Mouse (Mus musculus) cerebellum, adult 9-11 months (tissue): ENCODE data around the gene Ryr2.
"Not testable (repeated sequence)": the region's sequence is repeated elsewhere in the genome, so short reads cannot be mapped to it uniquely, and the experiment has no call there.

ENCODE experiments used
- DNase-seq: peaks from one replicate; pipeline ENCODE4 v3.0.0; 2022

Ryr2 gene

DNA sequence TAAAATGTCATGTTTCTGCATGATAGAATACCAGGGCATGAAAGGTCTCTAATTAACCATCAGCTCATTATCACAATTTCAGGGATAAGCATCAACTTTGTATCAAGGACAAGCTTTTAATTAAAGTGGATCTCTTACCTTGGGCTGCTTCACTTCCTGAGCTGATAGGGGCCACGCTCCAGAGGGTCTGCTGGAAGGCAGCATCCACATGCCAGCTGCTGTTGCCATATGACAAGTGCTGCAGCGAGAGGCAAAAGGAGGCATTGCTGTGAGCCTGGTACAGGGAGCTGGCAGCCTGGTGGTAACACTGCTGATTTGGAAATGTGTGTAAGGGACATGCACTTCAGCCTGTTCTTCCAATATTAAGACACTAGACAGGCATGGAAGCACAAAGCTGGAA, 237.8 kb downstream of the Ryr2 start:
- DNase-seq = no peak

DNA sequence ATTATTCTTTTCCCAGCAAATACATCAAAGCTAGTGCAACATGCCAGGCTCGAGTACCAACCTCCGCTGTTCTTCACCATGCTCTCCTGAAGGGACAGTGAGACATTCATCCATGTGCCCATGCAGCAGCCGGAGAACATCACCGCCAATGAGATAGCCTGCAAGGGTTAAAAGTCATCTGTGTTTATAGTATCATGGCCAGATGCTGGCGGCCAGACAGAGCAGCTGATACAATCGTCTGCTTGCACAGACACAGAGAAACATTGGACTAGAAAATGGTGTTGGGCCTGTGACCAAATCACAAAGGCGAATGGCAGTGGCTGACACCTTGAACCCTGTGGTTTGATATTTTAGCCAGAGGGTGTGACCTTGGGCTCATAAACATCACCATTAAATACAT, 238.7 kb downstream of the Ryr2 start:
- DNase-seq = no peak

DNA sequence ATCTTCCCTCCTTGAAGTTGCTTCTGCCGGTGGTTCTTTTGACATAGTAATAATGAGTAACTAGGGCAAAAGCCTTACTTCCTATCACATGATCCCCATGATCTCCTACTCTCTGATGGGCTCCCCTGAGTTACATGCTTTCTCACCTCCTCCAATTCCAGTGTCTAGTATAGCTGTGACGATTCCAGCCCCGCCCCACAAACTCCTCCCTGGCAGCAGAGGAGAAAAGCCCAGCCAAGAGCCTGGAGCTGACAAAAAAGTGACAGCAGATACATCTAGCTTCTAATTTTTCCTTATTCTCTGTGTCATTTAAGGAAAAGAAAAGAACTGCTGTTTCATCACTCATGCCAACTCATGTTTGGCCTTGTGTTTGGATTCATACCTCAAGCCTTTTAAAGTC, 241.5 kb downstream of the Ryr2 start:
- DNase-seq = no peak

DNA sequence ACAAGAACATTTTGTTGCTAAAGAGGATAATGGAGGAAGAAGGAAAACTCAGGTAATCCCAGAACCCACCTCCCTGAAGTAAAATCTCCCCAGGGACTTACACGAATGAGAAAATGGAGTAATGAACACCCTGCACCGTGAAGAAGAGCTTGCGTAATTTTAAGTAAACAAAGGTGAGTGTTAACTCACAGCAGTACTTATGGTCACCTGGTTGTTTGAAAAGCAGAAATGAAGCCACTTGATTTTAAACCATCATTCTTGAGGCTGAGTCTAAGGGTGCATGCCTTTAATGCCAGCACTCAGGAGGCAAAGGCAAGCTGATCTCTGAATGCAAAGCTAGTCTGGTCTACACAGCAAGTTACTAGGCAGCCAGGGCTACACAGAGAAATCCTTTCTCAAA, 255.1 kb downstream of the Ryr2 start:
- no peak for DNase-seq

DNA sequence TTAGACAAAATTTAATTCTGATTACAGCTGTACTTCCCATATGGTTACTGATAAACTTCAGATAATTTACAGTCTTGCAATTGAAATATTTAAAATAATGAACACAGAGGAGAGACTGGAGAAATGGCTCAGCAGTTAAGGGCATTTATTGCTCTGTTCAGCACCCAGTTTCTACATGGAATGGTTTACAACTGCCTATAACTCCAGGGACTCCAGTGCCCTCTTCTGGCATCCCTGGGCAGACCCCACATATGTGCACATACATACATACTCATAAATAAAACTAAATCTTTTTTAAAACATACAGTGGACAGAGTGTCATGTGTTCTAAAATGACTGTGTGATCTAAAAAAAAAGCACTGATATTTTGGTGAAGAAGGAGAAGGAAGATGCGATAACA, 262.9 kb downstream of the Ryr2 start:
- DNase-seq = no peak

DNA sequence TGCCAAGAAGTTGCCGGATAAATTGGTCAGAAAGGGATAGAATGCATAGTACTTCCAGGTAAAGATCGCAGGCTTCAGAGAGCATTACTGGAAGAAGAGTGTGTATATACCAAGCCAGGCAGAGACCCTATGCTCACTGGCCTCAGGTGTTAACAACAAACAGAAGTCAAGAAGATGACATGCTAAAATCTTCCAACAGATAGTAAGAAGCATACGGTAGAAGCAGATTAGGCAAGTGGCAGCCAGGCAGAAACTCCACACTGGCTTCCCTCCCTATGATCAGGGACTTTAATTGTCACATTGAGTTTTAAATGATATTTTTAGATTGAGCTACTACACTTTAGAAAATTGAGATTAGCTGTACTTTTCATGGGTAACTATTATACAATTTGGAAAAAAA, 268.9 kb downstream of the Ryr2 start:
- no peak for DNase-seq

DNA sequence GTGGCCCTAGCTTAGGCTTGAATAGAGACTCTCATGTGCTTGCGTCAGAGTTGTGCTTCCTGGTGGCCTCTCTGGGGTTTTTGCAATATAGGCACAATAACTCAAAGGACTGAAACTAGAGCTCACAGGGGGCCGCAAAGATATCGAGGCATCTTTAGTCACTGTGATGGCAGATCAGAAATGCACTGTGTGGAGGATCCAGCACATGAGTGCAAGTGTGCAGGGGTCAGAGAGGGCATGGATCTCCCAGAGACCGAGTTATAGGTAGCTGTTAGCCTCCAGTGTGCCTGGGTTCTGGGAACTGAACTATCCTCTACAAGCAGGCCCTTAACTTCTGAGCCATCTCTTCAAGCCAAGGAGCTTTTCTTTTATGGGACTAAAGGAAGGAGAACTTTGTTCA, 269.6 kb downstream of the Ryr2 start:
- no peak for DNase-seq

DNA sequence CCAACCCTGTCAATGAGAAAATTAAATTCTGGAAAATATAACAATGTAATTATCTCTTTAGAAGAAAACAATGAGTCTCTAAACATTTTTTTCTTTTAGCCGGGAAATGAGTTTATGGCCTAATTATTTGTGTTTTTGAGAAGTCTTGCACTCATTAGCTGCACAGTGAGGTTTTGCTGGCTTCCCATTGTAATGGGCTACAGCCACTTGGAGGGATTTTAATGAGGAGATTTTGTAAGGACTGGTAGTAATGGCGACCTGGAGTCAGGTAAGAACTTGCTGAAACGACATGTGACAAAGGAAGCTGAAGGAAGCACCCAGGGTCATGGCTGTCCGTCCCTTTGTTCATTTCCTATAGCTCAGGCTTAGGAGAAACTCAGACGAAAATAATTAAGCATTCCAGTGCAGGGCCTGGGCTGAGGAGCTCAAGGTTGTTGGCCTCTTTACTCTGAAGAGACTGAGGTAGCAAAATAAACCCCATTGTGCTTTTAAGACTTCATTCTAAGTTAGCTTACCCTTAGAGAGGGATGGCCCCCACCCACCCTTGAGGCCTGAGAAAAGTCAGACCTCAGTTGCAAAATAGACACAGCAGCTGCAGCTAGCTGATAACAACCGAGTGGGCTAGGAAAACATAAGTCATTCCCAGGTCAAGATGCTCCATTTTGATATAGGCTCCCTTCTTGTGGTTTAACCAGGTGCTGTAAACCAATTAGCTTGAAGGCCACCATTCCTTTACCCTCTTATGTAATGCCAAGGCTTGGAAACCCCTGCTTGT, 270.3 kb downstream of the Ryr2 start:
- DNase-seq = no peak

DNA sequence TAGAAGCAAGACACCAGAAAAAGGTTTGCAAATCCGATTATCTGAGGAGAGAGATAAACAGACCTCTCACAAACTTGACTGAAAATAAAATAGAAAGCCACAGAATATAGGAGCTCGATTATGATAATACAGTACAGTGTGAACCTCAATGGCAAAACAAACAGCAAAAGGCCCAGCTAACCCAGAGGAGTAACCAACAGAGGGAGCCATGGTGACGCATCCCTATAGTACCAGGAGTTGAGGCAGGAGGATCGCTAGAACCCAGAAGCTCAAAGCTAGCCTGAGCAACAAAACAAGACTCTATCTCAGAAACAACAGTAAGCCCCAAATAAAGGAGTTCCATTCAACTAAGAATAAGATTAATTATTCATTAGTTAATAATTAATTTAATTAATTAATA, 275.5 kb downstream of the Ryr2 start:
- DNase-seq = no peak

DNA sequence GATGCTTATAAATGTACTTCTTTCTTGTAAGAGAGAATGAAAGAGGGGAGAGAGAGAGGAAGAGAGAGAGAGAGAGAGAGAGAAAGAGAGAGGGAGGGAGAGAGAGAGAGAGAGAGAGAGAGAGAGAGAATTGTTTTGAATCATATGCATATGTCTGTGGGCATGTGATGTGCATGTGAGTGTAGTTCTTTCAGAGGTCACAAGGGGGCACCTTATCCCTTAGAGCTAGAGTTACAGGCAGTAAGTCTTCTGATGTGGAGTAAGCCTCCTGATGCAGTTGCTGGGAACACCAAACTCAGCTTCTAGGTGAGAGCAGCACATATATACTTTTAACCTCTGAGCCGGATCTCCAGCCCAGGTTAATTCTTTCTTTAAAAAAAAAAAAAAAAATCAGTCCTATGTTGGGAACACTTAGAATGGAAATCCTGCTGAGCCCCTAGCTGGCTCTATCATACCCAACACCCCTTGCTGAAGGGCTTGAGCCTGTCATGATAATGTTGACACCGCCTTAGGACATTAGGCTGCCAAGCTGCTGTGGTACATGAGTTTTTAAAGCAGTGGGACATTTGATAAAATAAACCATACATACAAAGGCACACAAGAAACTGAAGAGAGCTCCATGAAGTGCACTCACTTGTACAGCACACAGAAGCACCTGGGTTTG, 281.1 kb downstream of the Ryr2 start:
- DNase-seq = no peak

DNA sequence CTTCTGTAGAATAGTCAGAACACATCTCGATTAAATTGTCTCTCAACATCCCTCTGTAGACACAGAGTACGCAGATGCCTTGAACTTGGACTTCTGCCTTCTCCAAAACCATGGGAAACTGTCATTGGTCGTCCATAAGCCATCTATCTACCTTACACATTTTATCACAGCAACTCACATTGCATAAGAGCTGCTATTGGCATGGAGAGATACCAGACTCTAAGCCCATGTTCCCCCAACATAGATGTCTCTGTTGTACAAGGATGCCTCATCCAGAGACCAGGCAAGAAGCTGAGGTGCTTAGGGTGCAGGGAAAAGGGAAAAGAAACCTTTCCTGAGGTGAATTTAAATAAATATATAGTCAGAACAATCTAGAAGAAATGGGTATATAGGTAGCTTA, 288.0 kb downstream of the Ryr2 start:
- no peak for DNase-seq

DNA sequence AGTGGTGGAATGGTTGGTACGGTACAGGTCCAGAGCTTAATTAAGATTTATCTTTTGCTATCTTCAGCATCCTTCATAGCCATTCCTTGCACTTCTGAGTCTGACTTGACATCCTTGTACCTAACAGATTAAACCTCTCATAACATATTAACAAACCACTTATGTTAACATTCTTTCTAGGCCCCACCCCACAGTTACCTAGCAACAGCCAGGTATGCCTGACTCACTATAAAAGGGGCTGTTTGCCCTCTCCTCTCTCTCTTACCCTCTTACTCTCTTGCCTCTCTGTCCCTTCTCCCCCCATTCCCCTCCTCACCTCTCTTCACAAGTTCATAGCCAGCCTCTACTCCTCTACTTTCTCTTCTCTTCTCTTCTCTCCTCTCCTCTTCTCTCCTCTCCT, 297.4 kb downstream of the Ryr2 start:
- DNase-seq = not testable (repeated sequence)

DNA sequence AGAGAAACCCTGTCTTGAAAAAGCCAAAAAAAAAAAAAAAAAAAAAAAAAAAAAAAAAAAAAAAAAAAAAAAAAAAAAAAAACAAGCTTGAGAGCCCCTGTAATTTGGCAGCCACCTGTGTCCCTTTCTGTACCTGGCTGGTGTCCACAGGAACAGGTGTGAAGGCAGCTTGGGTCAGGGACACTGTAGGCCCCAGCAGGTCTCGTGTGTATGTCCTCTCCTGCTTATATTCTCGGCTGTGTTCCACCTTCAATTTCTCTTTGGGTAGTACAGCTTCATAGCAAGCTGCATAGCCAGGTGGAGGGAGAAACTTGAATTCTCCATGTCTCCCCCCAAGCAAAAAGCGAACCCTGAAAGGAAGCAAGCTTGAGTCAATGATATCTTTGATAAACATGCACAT, 314.2 kb downstream of the Ryr2 start:
- DNase-seq = peak; percentile 93

DNA sequence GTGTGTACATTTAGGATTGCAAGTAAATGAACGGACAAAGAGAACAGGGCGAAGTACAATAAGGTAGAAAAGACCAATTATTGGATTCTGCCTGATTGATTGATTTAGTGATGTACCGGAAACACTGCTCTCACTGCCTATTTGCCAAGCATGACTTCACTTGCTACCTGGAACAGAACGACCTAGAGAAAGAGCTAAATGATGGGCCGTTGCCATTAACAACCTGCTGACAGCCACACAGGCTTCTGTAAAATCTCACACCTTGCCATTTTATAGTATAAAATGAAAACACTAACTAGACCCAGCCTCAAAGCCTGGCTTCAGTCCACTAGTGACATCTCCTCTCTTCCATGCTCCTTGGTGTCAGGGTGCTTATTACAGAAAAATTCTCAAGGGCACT, 316.2 kb downstream of the Ryr2 start:
- peak; percentile 48 for DNase-seq

DNA sequence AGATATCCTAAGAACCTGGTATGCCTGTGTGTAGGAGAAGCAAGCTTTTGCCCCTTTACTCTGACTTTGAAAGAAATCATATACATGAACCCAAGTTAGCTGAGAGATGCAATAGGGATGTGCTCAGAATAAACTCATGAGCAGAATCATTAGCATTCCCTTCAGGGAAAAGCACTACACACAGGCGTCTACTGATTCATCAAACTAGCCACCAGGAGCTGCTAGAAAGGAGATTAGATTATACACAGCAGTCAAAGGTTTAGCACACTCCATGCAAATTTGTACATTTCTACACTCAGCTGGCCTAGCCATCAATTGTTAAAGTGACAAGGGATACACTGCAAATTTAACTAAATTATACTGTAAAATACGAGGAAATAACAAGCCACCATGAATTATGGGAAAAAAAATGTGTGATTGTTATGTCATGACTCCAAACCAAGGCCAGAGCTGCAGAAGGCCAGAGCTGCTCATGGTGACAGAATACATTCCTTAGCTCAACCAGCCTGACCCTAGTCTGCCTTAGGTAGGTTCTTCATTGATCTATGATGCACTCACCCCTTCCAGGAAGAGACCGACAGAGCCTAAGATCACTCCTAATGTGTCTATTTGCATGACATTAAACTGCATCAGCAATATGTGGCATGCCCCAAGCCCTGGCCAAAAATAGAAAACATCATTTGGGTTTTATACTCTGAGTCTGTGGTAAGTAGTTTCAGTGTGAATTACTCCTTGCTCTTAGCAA, 324.2 kb downstream of the Ryr2 start:
- no peak for DNase-seq

DNA sequence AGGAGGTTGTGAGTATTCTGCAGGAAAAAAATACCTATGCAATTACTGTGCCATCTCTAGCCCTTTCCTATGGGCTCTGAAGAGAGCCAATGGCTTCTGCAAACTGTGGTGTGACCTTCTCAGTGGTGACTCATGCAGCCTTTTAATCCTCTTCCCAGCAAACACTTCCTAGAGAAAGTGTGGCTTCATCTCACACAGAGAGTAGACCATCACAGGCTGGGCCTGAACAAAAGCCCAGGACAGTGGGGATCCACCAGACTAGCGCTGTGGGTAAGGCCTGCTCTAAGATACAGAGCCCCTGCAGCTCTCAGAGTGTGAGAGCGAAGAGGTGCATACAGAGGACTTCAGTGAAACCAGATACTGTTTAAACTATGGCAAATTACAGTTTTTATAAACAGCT, 325.7 kb downstream of the Ryr2 start:
- peak; percentile 36 for DNase-seq

DNA sequence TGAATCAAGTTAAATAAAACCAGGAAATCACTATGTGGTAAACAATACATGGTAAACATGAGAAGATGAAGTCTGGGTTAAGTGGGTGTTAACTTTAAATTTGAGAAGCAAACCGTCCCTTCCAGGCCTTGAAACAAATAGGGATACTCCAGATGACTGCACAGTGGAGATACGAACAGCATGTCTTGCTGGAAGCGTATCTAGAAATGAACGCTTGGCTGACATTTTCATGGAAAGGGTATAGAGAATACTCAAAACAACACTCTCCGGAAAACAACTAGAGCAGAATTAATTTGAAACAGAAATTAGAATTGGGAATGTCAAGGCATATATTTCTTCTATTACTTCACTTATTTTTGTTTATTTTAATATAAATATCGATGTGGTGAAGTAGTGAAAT, 329.0 kb downstream of the Ryr2 start:
- DNase-seq = peak; percentile 38

DNA sequence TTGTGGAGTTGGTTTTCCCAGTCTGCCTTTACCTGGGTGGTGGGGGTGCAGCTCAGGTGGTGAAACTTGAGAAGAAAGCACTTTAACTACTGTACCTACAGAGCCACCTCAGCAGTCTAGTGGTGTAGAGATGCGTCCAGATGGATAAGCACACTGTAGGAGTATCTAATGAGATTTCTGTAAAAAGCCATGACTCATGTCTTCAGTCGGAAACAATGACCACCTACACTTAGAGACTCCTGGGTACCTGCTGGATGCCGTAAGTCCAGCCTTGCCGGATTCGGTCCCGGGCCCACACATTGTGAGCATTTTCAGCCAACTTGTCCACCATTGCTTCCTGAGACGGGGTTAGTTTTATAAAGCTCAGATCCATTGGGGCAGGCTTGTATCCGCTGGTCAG, 334.6 kb downstream of the Ryr2 start:
- no peak for DNase-seq

DNA sequence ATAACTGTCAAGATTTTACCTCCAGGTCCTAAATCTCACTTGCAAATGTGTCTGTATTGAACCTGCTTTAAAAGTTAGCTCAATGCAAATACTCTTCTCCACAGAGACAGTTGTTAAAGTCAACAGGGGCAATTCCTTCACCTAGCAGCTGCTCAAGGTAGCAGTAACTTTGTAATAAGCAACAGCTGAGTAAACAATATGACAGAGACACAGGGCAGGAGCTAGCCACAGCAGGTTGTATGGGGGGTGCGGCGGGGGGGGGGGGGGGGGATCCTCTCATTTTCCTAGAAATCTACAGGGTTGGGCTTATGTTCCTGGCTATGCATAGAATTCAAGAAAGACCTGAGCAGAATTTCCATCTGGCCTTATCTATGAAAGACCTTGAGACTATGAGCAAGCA, 339.8 kb downstream of the Ryr2 start:
- DNase-seq = no peak

DNA sequence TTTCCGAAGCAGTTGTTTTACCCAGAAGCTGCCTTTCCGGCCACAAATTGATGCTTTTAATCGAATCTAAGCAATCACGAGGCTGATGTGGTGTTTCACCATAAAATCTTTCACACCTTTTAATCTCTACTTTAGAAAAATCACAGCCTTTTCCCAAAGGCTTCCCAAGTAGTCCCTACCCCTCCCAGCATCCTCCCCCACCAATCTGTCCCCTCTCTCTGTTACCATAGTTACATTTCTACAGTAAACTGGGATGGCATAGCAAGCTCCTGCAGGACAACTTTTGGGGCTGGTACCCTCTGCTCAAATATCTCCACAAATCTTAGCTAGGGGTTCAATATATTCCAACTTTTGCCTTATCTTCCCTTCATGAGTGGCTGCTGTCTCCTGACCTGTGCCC, 342.8 kb downstream of the Ryr2 start:
- DNase-seq = no peak

DNA sequence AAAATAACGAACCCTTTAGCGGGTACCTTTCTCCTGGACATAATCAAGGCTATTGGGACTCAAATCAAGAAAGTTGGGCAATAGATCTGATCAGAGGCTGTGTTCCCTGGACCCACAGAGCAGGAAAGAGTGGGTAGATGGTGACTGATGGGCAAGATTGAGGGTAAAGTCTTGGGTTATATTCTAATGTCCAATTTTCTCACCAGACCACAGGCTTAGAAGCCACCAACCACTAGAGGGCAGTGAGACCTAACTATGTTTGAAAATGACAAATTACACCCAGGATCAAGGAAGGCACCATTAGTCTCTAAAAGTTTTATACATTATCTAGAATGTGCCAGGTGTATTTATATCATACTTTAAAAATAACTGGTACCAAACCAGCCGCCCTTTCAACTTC, 343.6 kb downstream of the Ryr2 start:
- DNase-seq = peak; percentile 56

DNA sequence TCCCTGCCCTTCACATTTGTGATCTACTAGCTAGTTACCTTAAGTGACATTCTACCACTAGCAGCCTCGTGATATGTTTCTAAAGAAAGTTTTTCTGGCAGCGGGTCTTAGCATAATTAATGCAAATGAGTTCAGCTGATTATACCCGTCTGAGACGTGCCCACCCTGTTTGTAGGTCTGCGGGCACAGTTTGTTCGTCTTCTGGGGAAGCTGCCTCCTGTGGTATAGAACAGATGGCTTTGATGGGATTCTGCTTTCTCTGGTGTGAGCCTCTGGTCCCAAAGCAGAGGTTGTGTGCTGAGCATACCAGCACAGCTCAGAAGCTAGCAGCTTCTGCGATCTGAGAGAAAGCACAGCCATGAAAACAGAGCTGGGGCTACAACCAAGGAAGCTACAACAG, 348.9 kb downstream of the Ryr2 start:
- DNase-seq = no peak

DNA sequence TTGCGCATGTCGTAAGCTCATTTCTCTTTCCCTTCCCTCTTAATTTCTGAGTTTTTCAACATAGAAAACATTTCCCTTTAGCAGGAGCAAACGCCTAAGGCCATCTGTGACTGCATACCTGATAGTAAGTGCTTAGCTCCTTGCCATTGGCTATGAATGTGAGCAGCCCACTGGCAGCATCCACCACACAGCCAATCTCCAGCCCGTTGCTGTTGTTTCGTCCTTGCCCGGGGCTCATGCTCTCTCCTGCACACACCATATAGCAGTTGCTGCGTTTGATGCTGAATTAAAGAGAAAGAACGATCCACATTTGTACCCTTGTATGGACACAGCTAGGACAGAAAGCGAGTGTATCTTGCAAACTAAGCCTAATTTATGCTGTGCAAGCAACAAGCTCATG, 361.3 kb downstream of the Ryr2 start:
- DNase-seq = no peak

DNA sequence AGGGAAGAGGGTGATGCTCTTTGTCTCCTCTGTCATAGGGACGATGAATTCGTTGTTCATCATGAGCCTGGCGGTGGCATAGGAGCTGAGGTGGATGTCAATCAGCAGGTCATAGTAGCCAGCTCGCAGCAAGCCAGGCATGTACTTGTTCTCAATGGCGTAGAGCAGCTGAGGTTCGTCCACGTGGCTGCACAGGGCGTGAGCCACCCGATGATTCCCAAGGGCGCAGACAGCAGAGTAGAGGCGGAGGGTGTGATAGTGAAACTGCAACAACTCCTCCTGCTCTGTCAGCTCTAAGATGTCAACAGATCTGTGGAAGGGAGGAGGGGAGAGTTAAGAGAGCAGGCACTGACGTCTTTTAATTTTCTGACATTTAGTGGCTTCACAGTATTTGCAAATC, 368.5 kb downstream of the Ryr2 start:
- DNase-seq = no peak
